Mouse (Mus musculus) T-helper 17 cell (primary cell): ENCODE data around the gene Ppara.

Experiments used
- in situ Hi-C, 2 experiments: fragments of 300-600 bp; cut with MboI, MseI; formaldehyde crosslinking; loops; 1 replicate in 1 of 2; 2 replicates in 1 of 2; pipeline ENCODE4 v1.15.1; 2025; ENCODE audit warnings: high pct_unique_total_duplicates in 2 of 2

Gene Ppara

GRCm38 (mm10) chr15:85720366-85720841 is 14.4 kb upstream of the Ppara start:
- in situ Hi-C loops = no loop called here

- in situ Hi-C loops = no loop called here
These were observed 10.3 kb upstream of the Ppara start for GRCm38 (mm10) chr15:85724271-85725165.

GRCm38 (mm10) chr15:85728224-85728623 is 6.6 kb upstream of the Ppara start:
- in situ Hi-C loops = no loop called here

- in situ Hi-C loops = no loop called here
These were observed 5.5 kb upstream of the Ppara start for GRCm38 (mm10) chr15:85729256-85729655.

- in situ Hi-C loops = no loop called here
These were observed 4.8 kb upstream of the Ppara start for GRCm38 (mm10) chr15:85730027-85730426.

- in situ Hi-C loops = no loop called here
These were observed 2.7 kb upstream of the Ppara start for GRCm38 (mm10) chr15:85731885-85732603.

- in situ Hi-C loops = no loop called here
These were observed 2.2 kb upstream of the Ppara start for GRCm38 (mm10) chr15:85732604-85732968.

GRCm38 (mm10) chr15:85733686-85734085 is 1.1 kb upstream of the Ppara start:
- in situ Hi-C loops = no loop called here

GRCm38 (mm10) chr15:85734148-85734547 is 635 bp upstream of the Ppara start:
- in situ Hi-C loops = no loop called here

- in situ Hi-C loops = no loop called here
These were observed 466 bp downstream of the Ppara start for GRCm38 (mm10) chr15:85735063-85735835.

- in situ Hi-C loops = no loop called here
These were observed 1.0 kb downstream of the Ppara start for GRCm38 (mm10) chr15:85735836-85736190.

- in situ Hi-C loops = no loop called here
These were observed 1.7 kb downstream of the Ppara start for GRCm38 (mm10) chr15:85736506-85736905.

- in situ Hi-C loops = no loop called here
These were observed 3.6 kb downstream of the Ppara start for GRCm38 (mm10) chr15:85738416-85738815.

GRCm38 (mm10) chr15:85738939-85739338 is 4.2 kb downstream of the Ppara start:
- in situ Hi-C loops = no loop called here

GRCm38 (mm10) chr15:85742608-85743007 is 7.8 kb downstream of the Ppara start:
- in situ Hi-C loops = loop anchor here in 1 of 2 experiments (10.0 kb wide), 1 partner anchor 1252 kb away; no protein-coding TSS in a partner anchor

- in situ Hi-C loops = loop anchor here in 1 of 2 experiments (10.0 kb wide), 1 partner anchor 1251 kb away; no protein-coding TSS in a partner anchor
These were observed 9.2 kb downstream of the Ppara start for GRCm38 (mm10) chr15:85743946-85744345.

GRCm38 (mm10) chr15:85746178-85746577 is 11.4 kb downstream of the Ppara start:
- in situ Hi-C loops = loop anchor here in 1 of 2 experiments (10.0 kb wide), 1 partner anchor 1249 kb away; no protein-coding TSS in a partner anchor

GRCm38 (mm10) chr15:85746671-85747070 is 11.9 kb downstream of the Ppara start:
- in situ Hi-C loops = loop anchor here in 1 of 2 experiments (10.0 kb wide), 1 partner anchor 1248 kb away; no protein-coding TSS in a partner anchor

- in situ Hi-C loops = loop anchor here in 1 of 2 experiments (10.0 kb wide), 1 partner anchor 1247 kb away; no protein-coding TSS in a partner anchor
These were observed 13.2 kb downstream of the Ppara start for GRCm38 (mm10) chr15:85747951-85748350.

GRCm38 (mm10) chr15:85748466-85748865 is 13.7 kb downstream of the Ppara start:
- in situ Hi-C loops = loop anchor here in 1 of 2 experiments (10.0 kb wide), 1 partner anchor 1246 kb away; no protein-coding TSS in a partner anchor

- in situ Hi-C loops = loop anchor here in 1 of 2 experiments (10.0 kb wide), 1 partner anchor 1246 kb away; no protein-coding TSS in a partner anchor
These were observed 14.4 kb downstream of the Ppara start for GRCm38 (mm10) chr15:85749141-85749540.
